In genomic region chrX:169979461-169980202, GRCm38 (mm10) we compare ENCODE assay signal across 8 mouse cellular contexts. TPM values are rescaled to one million over a fixed set of nuclear protein-coding genes. Genes with fewer than 3 reads are reported as not detected.
DNase-seq lines count a peak whose midpoint lies in the region; ATAC-seq and TF ChIP-seq lines count a peak whose summit lies in the region.
"Not testable (repeated sequence)": the region's sequence is repeated elsewhere in the genome, so short reads cannot be mapped to it uniquely, and the experiment has no call there.

No protein-coding gene starts in this region.

- not testable (repeated sequence) for TF ChIP-seq POLR2A in CH12.LX (IDR thresholded peaks at IDR 0.05; ENCODE audit: low read depth, low read length); myocyte (IDR thresholded peaks at IDR 0.05; ENCODE audit: insufficient read length, low read depth); spleen, adult 2 months (IDR thresholded peaks at IDR 0.05; ENCODE audit: low read depth, low read length)

- 41% methylated on average over 20 of the region's 20 CpGs for WGBS in hindbrain, postnatal 0 days
- 82% methylated on average over 20 of the region's 20 CpGs for WGBS in spleen, adult 2 months

- peak overlapping the region; percentile 36 to 43 (median 37) for H3K4me3 ChIP-seq in CH12.LX (replicated peaks in 1 of 3; ENCODE audit: low read depth in 2 of 3, low read length in 2 of 3, poor library complexity in 1 of 3)
- H3K4me3 ChIP-seq in brown adipose tissue, adult 24 weeks (ENCODE audit: insufficient read depth, low read depth, low read length): peak overlapping the region; percentile 4; the same call in 1 of the 2 replicates
- H3K4me3 ChIP-seq in hindbrain, postnatal 0 days (ENCODE audit: low read length): peak overlapping the region; percentile 21
- H3K4me3 ChIP-seq in myocyte: not testable (repeated sequence)
- H3K4me3 ChIP-seq in spleen, adult 2 months (ENCODE audit: extremely low read depth, insufficient read depth, insufficient read length): peak overlapping the region; percentile 3; the same call in 1 of the 2 replicates

- in situ Hi-C loops in CH12.LX (cut with MboI; ENCODE audit: low pct_ligation_motif_present, low pct_unique_long_range_greater_than_20kb, low sequenced_read_pairs): not testable (repeated sequence)

- peaks cover 14 to 41% of the 10 kb centered on the region in 2 experiments for H3K4me1 ChIP-seq in CH12.LX (ENCODE audit: control insufficient read depth in 1 of 2, insufficient read depth in 2 of 2)
- H3K4me1 ChIP-seq in brown adipose tissue, adult 24 weeks (ENCODE audit: control insufficient read depth, insufficient read depth, insufficient read length, low read length); hindbrain, postnatal 0 days (ENCODE audit: insufficient read depth, low read length); spleen, adult 2 months (ENCODE audit: control insufficient read depth, insufficient read depth, insufficient read length): not testable (repeated sequence)

- not testable (repeated sequence) for H3K27me3 ChIP-seq in CH12.LX (replicated peaks); myocyte (ENCODE audit: control insufficient read depth, insufficient read depth, insufficient read length); spleen, adult 2 months (ENCODE audit: control insufficient read depth, insufficient read depth, low read length)
- peaks cover 15% of the 10 kb centered on the region; the same call in 1 of the 2 replicates for H3K27me3 ChIP-seq in hindbrain, postnatal 0 days (ENCODE audit: insufficient read depth, low read length)

- TF ChIP-seq EP300 in CH12.LX (IDR thresholded peaks at IDR 0.05; ENCODE audit: low read length): not testable (repeated sequence)

- peak overlapping the region; percentile 91 for H3K9ac ChIP-seq in CH12.LX (ENCODE audit: insufficient read depth, low read depth)
- H3K9ac ChIP-seq in hindbrain, postnatal 0 days (replicated peaks; ENCODE audit: low read length): not testable (repeated sequence)

- dilution Hi-C loops in CH12.LX (cut with MboI; ENCODE audit: extremely low pct_ligation_motif_present, extremely low pct_unique_long_range_greater_than_20kb, low sequenced_read_pairs): not testable (repeated sequence)

- intact Hi-C loops in left cerebral cortex, postnatal 10 days (cut with DNase I): not testable (repeated sequence)

- H3K79me2 ChIP-seq in CH12.LX (replicated peaks; ENCODE audit: control insufficient read depth, extremely low read depth, insufficient read depth, poor library complexity, severe bottlenecking); myocyte (ENCODE audit: control insufficient read depth, insufficient read depth): not testable (repeated sequence)

- peak; percentile 62 for DNase-seq in CH12.LX (ENCODE audit: extremely low read depth)
- DNase-seq in gonadal fat pad, adult 2 months (ENCODE audit: low read depth): peak; percentile 73
- peak; percentile 69 for DNase-seq in hindbrain, postnatal 0 days (ENCODE audit: low spot score)
- DNase-seq in left cerebral cortex, postnatal 10 days (ENCODE audit: extremely low spot score in 1 of 2, low spot score in 2 of 2): peak; percentile 24 to 56
- peak in 1 of 2 experiments; percentile 36 for DNase-seq in spleen, adult 2 months (ENCODE audit: low read depth in 1 of 2, low spot score in 2 of 2)

- TF ChIP-seq CTCF in CH12.LX (conservative IDR thresholded peaks at IDR 0.05 in 1 of 2, IDR thresholded peaks at IDR 0.05 in 1 of 2; ENCODE audit: low read depth in 2 of 2, low read length in 2 of 2); hindbrain, postnatal 0 days (IDR thresholded peaks at IDR 0.05; ENCODE audit: low read depth); spleen, adult 2 months (IDR thresholded peaks at IDR 0.05; ENCODE audit: extremely low read depth, insufficient read depth, insufficient read length, insufficient replicate concordance): not testable (repeated sequence)

- ATAC-seq in erythroblast, adult 5-6 weeks (replicated peaks; ENCODE audit: low FRiP score, poor library complexity, severe bottlenecking): peak; percentile 16; the same call in 1 of the 2 replicates
- 0 out of 2 replicates have a peak, but pooled peaks have one; percentile 20 for ATAC-seq in hindbrain, postnatal 0 days

- not testable (repeated sequence) for TF ChIP-seq RAD21 in CH12.LX (IDR thresholded peaks at IDR 0.05; ENCODE audit: low read depth, low read length)

- H3ac ChIP-seq in myocyte (ENCODE audit: control insufficient read depth, insufficient read length): not testable (repeated sequence)

- H3K4me2 ChIP-seq in CH12.LX (ENCODE audit: insufficient read depth, low read depth, poor library complexity, severe bottlenecking) (peak overlapping the region; percentile 57), myocyte (ENCODE audit: low read depth) (peak overlapping the region; percentile 7)
- peak overlapping the region; percentile 49 for H3K4me2 ChIP-seq in hindbrain, postnatal 0 days (ENCODE audit: low read depth, low read length)

- peaks cover 23% of the 10 kb centered on the region for H3K9me3 ChIP-seq in CH12.LX (replicated peaks; ENCODE audit: low read length)
- H3K9me3 ChIP-seq in hindbrain, postnatal 0 days (ENCODE audit: low read length): not testable (repeated sequence)

- H3K27ac ChIP-seq in CH12.LX (ENCODE audit: insufficient read depth, low read depth): peak overlapping the region; percentile 12; the same call in 1 of the 2 replicates
- H3K27ac ChIP-seq in brown adipose tissue, adult 24 weeks (replicated peaks; ENCODE audit: low read depth, low read length): peak overlapping the region; percentile 9; the same call in 1 of the 2 replicates
- H3K27ac ChIP-seq in hindbrain, postnatal 0 days; spleen, adult 2 months (ENCODE audit: insufficient read depth, low read length): not testable (repeated sequence)

- peaks cover 12 to 48% of the 10 kb centered on the region in 2 experiments for H3K36me3 ChIP-seq in CH12.LX (replicated peaks in 1 of 2; ENCODE audit: control insufficient read depth in 1 of 2, insufficient read depth in 1 of 2, low read length in 1 of 2)
- H3K36me3 ChIP-seq in hindbrain, postnatal 0 days (ENCODE audit: insufficient read depth, low read length); myocyte (ENCODE audit: control insufficient read depth, insufficient read depth); spleen, adult 2 months (ENCODE audit: control insufficient read depth, insufficient read depth, low read length): not testable (repeated sequence)

RNA-seq across cellular contexts. Expression of gene Gm21887, which starts 29.8 kb away (rescaled TPM):
- total RNA-seq in CH12.LX (2012; rRNA removed): 288 and 398 TPM in 2 replicates
- 60.4 and 62.0 TPM in 2 replicates for total RNA-seq in CH12.LX (2014; rRNA removed)
- 606 and 724 TPM in 2 replicates for polyA plus RNA-seq in CH12.LX (2012; ENCODE audit: insufficient read length, low read depth)
- polyA plus RNA-seq in brown adipose tissue, adult 24 weeks (2012; ENCODE audit: insufficient read depth, insufficient read length, missing spikeins): 19.2 and 24.7 TPM in 2 replicates
- 4.0 and 24.0 TPM in 2 replicates for total RNA-seq in erythroblast, adult 5-6 weeks (2015; ENCODE audit: low replicate concordance)
- total RNA-seq in erythroblast, adult 5-6 weeks (2017; ENCODE audit: low replicate concordance): 59.6 and 87.8 TPM in 2 replicates
- polyA plus RNA-seq in gonadal fat pad, adult 2 months (2012; rRNA removed): 106 and 190 TPM in 2 replicates
- total RNA-seq in hindbrain, postnatal 0 days (2014; rRNA removed): 8.3 and 87.1 TPM in 2 replicates
- polyA plus RNA-seq in hindbrain, postnatal 0 days (2015; fragmentation: Nextera tagmentation; extraction: Ambion mirVana): 194 and 245 TPM in 2 replicates
- total RNA-seq in left cerebral cortex, postnatal 10 days (2021): 100 to 1,000 TPM; 164 to 223 TPM
- polyA plus RNA-seq in myocyte (2012; fragmentation: generic; extraction: Trizol): 39.8 TPM
- 605 and 1,690 TPM in 2 replicates for polyA plus RNA-seq in spleen, adult 2 months (2012; rRNA removed)

Comparison
In these comparisons a context has a peak if more than half of its experiments do, and no peak if none do; other contexts are left out.
1. H3K4me2 ChIP-seq: peak in every context shown above with its lines; median percentile 57 in CH12.LX; 49 in hindbrain, postnatal 0 days; 7 in myocyte.